Mouse (Mus musculus) liver, embryonic 16.5 days (tissue): ENCODE results near the gene Galnt4. TPM values are rescaled to one million over a fixed set of nuclear protein-coding genes. Genes with fewer than 3 reads are reported as not detected.

Experiments used
- ATAC-seq: fragments of 200-750 bp; cut with Nextera tagmentation; 2 replicates; pipeline ENCODE4 v1.8.0; 2017; ENCODE audit warnings: low read depth, mild to moderate bottlenecking, moderate number of reproducible peaks, moderate library complexity
- H3K27ac ChIP-seq: fragments of 300-500 bp; sonication (generic); 2 replicates; pipeline ENCODE4 v1.5.1; 2014; ENCODE audit warnings: mild to moderate bottlenecking, low read length
- H3K27me3 ChIP-seq: fragments of 300-500 bp; sonication (generic); 2 replicates; pipeline ENCODE4 v1.6.1; 2014; ENCODE audit warnings: low read depth, low read length, mixed read lengths; ENCODE audit not compliant: control insufficient read depth, insufficient read depth
- H3K36me3 ChIP-seq: fragments of 300-500 bp; sonication (generic); 2 replicates; pipeline ENCODE4 v1.6.1; 2014; ENCODE audit warnings: mild to moderate bottlenecking; ENCODE audit not compliant: control insufficient read depth, insufficient read depth
- H3K4me1 ChIP-seq: fragments of 300-500 bp; sonication (generic); 2 replicates; pipeline ENCODE4 v1.6.1; 2014; ENCODE audit warnings: low read depth, low read length, mixed read lengths; ENCODE audit not compliant: control insufficient read depth
- H3K4me2 ChIP-seq: fragments of 300-500 bp; sonication (generic); 2 replicates; pipeline ENCODE4 v1.6.1; 2014; ENCODE audit warnings: low read depth, low read length, mixed read lengths
- H3K4me3 ChIP-seq: fragments of 300-500 bp; sonication (generic); 2 replicates; pipeline ENCODE4 v1.5.1; 2014; ENCODE audit warnings: low read depth, mild to moderate bottlenecking, low read length
- H3K9ac ChIP-seq: fragments of 300-500 bp; sonication (generic); 2 replicates; pipeline ENCODE4 v1.6.1; 2014; ENCODE audit warnings: low read depth, low read length
- H3K9me3 ChIP-seq: fragments of 300-500 bp; sonication (generic); replicated peaks from 2 replicates; pipeline ENCODE4 v1.6.1; 2016; ENCODE audit warnings: low read length; ENCODE audit not compliant: control insufficient read depth
- WGBS: fragments of 180-500 bp; shearing (Covaris S2); extraction: QIAGEN DNeasy Blood & Tissue Kit; methylation state at CpG from one replicate; pipeline ENCODE4 v1.1.7; 2014; ENCODE audit not compliant: insufficient replicate concordance; 5-methylcytosine and 5-hydroxymethylcytosine counted together
- polyA plus RNA-seq: library from polyadenylated mRNA; unstranded; fragments of >200 nt; fragmentation: Nextera tagmentation; extraction: Ambion mirVana; gene quantifications from 2 replicates; pipeline ENCODE4 v1.2.1, GENCODE M21; 2015

The Galnt4 gene
- polyA plus RNA-seq, 1 experiment from 2014 or later: 3.1 TPM

DNA sequence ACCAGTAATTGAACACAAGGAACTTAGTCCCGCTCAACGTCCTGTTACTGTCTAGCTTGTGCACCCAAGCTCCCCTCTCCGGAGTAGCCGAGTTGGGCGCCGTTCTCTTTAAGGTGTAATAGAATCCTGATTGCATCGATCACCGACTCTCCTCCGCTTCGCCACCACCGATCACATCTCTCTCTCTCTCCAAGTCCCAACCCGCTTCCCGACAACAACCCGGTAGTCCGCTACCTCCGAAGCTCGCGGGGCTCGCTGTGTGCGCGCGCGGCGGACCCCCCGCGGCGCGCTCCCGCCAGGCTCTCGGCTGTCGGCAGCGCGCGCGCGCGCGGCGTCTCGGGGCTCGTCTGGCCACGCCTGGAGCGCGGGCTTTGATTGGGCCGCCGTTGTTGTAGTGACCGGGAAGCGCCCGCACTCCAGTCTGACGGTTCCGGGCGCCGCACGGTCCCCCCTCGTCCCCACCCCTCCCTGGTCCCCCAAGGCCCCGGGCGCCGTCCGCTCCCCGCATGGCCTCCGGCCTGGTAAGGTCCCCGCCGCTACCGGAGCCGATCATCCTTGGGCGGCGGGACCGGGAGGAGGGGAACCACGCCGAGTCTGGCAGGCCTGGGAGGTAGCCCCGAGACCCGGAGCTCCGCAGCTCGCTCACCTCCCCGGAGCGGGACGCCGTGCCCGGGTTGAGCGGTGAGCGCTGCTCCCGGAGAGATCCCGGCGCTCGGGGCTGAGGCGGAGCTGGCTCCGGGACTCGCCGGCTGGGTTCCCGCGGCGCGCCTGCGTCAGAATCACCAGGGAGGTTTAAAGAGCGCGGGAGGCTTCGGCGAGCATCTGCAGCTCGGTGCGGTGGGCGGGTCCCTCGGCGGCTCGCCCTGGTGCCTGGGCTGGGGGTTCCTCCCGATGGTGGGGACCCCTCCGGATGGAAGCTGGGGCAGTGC, 992 bp upstream of the Galnt4 start, which contains the start of gene Poc1b:
Gene Poc1b, plus strand, starts transcription at position 334 of the 929 bp plus-strand sequence.
- Histone ChIP-seq H3K4me3 (peak within 1 kb of the TSS; percentile 97), H3K27ac (peak within 1 kb of the TSS; percentile 87), H3K4me2 (peak within 1 kb of the TSS; percentile 98), H3K9ac (peak within 1 kb of the TSS; percentile 85), H3K4me1 (peaks cover 12% of the 10 kb centered on the region), H3K9me3 (no peaks in the 10 kb centered on the region), H3K27me3 (no peaks in the 10 kb centered on the region), H3K36me3 (peaks cover 5% of the 10 kb centered on the region)
- peak; percentile 89 for ATAC-seq
- WGBS: under 1% methylated on average over 92 of the region's 106 CpGs

DNA sequence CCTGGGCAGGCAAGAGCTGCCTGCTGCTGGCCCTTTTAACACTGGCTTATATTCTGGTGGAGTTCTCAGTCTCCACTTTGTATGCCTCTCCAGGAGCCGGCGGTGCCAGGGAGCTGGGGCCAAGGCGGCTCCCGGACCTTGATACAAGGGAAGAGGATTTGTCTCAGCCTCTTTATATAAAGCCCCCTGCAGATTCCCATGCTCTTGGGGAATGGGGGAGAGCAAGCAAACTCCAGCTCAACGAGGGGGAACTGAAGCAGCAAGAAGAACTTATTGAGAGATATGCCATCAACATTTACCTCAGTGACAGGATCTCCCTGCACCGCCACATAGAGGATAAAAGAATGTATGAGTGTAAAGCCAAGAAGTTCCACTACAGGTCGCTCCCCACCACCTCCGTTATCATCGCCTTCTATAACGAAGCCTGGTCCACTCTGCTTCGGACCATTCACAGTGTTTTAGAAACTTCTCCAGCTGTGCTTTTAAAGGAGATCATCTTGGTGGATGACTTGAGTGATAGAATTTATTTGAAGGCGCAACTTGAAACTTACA, 548 bp downstream of the Galnt4 start:
- H3K27ac ChIP-seq: peak overlapping the region; percentile 23; the same call in 1 of the 2 replicates

DNA sequence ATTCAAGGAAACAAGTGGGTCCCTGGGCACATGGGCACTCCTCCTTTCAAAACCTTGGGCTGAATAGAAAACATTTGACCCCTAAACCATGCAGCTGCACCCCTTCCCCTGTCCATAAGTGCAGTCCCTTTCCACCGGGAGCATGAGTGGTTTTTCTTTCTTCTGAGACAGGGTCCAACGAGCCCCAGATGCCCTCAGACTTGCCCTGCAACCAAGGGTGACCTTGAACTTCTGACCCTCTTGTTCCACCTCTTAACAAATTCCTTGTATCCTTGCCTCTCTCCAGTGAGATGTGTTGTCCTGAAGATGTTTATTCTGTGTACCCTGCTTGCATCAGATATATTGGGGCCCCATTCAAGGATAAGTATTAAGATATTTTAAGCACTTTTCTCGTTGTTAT, 5.6 kb downstream of the Galnt4 start:
- no peak overlapping the region for H3K4me2 ChIP-seq
- ATAC-seq: no peak
- no peak overlapping the region for H3K27ac ChIP-seq

More for the DNA sequence above, 548 bp downstream of the Galnt4 start:
- 42% methylated on average over 12 of the region's 12 CpGs for WGBS
- no peak for ATAC-seq
- H3K4me1 ChIP-seq: peaks cover 12% of the 10 kb centered on the region
- peaks cover 5% of the 10 kb centered on the region for H3K36me3 ChIP-seq
- H3K4me3 ChIP-seq: peak overlapping the region; percentile 97
- H3K9me3 ChIP-seq: no peaks in the 10 kb centered on the region
- peak overlapping the region; percentile 75 for H3K9ac ChIP-seq
- peak overlapping the region; percentile 98 for H3K4me2 ChIP-seq
- no peaks in the 10 kb centered on the region for H3K27me3 ChIP-seq

DNA sequence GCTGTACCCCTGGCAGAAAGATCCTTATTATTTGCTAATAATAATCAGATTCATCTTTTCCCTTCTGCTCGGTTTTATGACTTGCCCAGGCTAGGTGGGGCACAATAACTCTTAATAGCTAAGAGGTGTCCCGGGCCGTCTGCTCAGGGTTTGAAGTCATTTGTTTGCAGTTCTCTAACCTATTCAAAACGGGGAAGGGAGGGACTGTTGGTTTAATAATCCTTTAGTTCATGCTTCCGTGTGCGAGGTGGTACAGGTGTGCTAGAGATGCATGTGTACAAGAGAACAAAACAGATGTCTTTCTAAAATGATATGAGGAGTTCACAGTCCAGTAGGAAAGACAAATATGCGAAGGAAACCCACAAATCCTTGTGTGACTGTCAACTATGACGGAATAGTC, 6.3 kb downstream of the Galnt4 start:
- no peak for ATAC-seq
- Histone ChIP-seq H3K9ac (no peak overlapping the region), H3K4me2 (no peak overlapping the region), H3K27ac (no peak overlapping the region), H3K9me3 (no peaks in the 10 kb centered on the region), H3K36me3 (peaks cover 3% of the 10 kb centered on the region), H3K27me3 (no peaks in the 10 kb centered on the region), H3K4me3 (no peak overlapping the region), H3K4me1 (no peaks in the 10 kb centered on the region; the same call in none of the 2 replicates)
- 60% methylated on average over 8 of the region's 8 CpGs for WGBS

More for the DNA sequence above, 5.6 kb downstream of the Galnt4 start:
- H3K4me1 ChIP-seq: peaks cover 6% of the 10 kb centered on the region
- H3K4me3 ChIP-seq: no peak overlapping the region
- peaks cover 5% of the 10 kb centered on the region for H3K36me3 ChIP-seq
- H3K9me3 ChIP-seq: no peaks in the 10 kb centered on the region
- H3K27me3 ChIP-seq: no peaks in the 10 kb centered on the region
- 46% methylated on average over 3 of the region's 3 CpGs for WGBS
- H3K9ac ChIP-seq: no peak overlapping the region

DNA sequence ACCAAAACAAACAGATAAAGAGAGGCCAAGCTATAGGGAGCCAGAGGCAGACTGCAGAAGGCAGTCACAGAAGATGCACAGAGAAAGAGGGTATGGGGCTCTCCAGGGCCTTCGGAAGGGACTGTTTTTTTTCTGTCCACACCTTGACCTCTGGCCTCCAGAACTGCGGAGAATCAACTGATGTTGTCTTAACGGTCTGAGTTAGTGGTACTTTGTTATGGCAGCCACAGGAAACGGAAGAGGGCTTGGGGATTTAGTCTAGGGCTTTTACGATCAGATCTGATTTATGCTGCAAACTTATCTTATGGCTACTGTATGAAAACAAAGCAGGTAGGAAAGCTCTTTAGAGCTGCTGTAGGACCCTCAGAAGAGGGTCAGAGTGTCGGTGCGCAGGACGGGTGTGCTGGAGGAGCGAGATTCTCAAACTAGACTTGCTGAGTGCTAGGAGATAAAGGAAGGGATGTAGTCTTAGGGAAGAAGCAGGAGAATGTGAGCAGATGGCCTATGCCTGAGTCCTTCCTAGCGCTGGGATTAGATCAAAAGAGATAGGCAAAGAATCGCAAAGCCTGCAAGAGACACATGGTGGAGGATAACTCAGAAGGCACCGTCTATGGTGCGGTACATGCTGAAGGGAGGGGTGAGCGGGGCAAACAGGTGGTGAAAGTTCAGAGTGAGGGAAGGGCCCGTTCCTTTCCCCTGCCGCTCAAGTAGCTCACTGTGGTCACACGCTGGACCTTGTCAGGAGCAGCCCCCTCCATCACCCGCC, 7.7 kb downstream of the Galnt4 start:
- H3K4me2 ChIP-seq: no peak overlapping the region

DNA sequence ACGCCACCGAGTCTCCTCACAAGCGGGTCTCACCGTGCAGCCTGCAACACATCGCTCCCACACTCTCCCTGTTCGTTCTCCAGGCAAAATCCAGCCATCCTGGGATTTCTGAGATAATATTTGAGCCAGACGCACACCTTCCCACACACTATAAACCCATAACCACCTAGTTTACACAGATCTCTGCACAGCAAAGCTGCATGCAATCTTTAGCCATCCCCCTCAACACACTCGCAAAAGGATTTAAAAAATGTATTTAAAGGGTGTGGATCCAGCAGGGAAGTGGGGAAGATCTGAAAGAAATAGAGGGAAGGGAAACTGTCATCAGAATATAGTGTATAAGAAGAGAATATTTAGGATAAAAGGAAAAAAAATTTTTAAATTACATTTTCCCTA, 8.3 kb downstream of the Galnt4 start:
- no peak overlapping the region for H3K4me2 ChIP-seq
- H3K27me3 ChIP-seq: no peaks in the 10 kb centered on the region
- no peak overlapping the region for H3K27ac ChIP-seq

More for the DNA sequence above, 7.7 kb downstream of the Galnt4 start:
- Histone ChIP-seq H3K27ac (no peak overlapping the region), H3K4me3 (no peak overlapping the region), H3K36me3 (no peaks in the 10 kb centered on the region), H3K4me1 (no peaks in the 10 kb centered on the region; the same call in none of the 2 replicates), H3K27me3 (no peaks in the 10 kb centered on the region), H3K9ac (no peak overlapping the region), H3K9me3 (no peaks in the 10 kb centered on the region)
- WGBS: 45% methylated on average over 18 of the region's 18 CpGs
- no peak for ATAC-seq

DNA sequence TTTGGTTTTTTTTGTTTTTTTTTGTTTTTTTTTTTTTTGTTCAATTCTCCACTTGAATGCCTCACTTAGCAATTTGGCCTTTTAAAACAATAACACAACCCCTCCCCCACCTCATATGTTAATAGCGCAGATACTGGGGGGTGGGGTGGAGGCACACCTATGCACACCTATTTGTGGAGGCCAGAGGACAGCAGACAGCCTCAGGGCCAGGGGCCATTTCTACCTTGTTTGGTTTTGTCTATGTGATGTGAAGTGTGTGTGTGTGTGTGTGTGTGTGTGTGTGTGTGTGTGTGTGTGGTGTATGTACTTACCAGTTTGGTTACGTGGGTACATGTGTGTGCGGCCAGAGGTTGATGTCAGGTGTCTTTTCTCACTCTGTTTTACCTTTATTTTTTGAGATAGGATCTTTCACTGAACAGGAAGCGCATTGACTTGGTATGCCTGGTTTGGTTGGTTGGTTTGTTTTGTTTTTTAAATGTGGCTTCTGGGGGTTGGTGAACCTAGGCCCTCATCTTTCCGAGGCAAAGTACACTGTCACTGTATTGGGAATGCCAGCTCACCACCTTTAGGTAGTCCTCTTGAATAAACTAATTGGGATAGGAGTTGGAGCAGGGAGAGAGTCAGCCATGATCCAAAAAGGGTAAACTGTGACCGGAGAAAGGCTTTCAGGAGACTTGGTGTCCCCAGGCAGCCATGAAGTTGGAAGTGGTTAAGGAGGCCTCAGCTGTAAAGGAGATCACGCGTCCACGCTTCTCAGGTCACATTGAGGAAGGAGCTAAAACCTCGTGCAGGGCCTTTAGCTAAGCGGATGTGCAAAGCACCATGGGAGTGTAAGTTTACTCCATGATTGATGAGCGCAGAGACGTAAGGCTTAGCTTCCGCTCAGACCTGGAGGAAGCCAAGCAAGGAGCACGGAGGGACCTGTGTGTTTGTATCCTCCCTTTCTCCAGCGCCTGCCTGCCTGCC, 9.0 kb downstream of the Galnt4 start:
- ATAC-seq: no peak
- Histone ChIP-seq H3K4me2 (no peak overlapping the region), H3K27ac (no peak overlapping the region)

More for the DNA sequence above, 8.3 kb downstream of the Galnt4 start:
- no peak overlapping the region for H3K9ac ChIP-seq
- WGBS: 73% methylated on average over 8 of the region's 8 CpGs
- H3K4me1 ChIP-seq: no peaks in the 10 kb centered on the region; the same call in none of the 2 replicates
- ATAC-seq: no peak
- no peaks in the 10 kb centered on the region for H3K36me3 ChIP-seq
- no peak overlapping the region for H3K4me3 ChIP-seq
- no peaks in the 10 kb centered on the region for H3K9me3 ChIP-seq

DNA sequence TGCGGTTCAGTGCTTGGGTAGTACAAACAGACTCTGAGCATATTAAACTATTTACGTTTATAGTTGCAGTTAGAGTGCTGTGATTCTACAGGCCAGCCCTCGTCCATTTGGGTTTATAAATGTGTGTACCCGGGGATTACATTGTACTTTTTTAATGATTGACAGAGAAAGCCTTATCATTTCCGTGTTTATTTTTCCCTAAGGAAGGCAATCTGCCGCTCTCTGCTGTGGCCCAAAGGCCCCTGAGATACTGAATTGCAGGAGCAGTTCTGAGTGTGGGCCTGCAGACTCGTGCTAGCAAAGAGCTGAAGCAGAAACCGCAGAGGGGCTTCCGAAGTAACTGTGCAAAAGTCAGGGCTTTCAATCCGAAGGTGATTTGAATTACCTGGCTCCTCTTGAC, 9.9 kb downstream of the Galnt4 start:
- Histone ChIP-seq H3K27me3 (no peaks in the 10 kb centered on the region), H3K27ac (no peak overlapping the region), H3K4me2 (no peak overlapping the region), H3K9ac (no peak overlapping the region), H3K4me1 (no peaks in the 10 kb centered on the region; the same call in 1 of the 2 replicates), H3K4me3 (no peak overlapping the region), H3K9me3 (no peaks in the 10 kb centered on the region), H3K36me3 (no peaks in the 10 kb centered on the region)
- no peak for ATAC-seq
- WGBS: 61% methylated on average over 10 of the region's 10 CpGs

More for the DNA sequence above, 9.0 kb downstream of the Galnt4 start:
- H3K27me3 ChIP-seq: no peaks in the 10 kb centered on the region
- H3K4me3 ChIP-seq: no peak overlapping the region
- no peaks in the 10 kb centered on the region for H3K9me3 ChIP-seq
- no peaks in the 10 kb centered on the region for H3K36me3 ChIP-seq
- no peak overlapping the region for H3K9ac ChIP-seq
- WGBS: 77% methylated on average over 16 of the region's 16 CpGs
- H3K4me1 ChIP-seq: no peaks in the 10 kb centered on the region; the same call in 1 of the 2 replicates
